Mouse (Mus musculus) midbrain, embryonic 12.5 days (tissue): Measurements from ENCODE around the gene Nphs2. TPM values are rescaled to one million over a fixed set of nuclear protein-coding genes. Genes with fewer than 3 reads are reported as not detected.
"Not testable (repeated sequence)": the region's sequence is repeated elsewhere in the genome, so short reads cannot be mapped to it uniquely, and the experiment has no call there.

Experiments used
- ATAC-seq: fragments of 200-750 bp; cut with Nextera tagmentation; 2 replicates; pipeline ENCODE4 v1.8.0; 2017; ENCODE audit warnings: low read depth, moderate TSS enrichment, moderate library complexity; ENCODE audit not compliant: low FRiP score
- H3K27ac ChIP-seq: fragments of 300-500 bp; sonication (generic); replicated peaks from 2 replicates; pipeline ENCODE4 v1.5.1; 2016; ENCODE audit warnings: mild to moderate bottlenecking
- H3K27me3 ChIP-seq: fragments of 300-500 bp; sonication (generic); 2 replicates; pipeline ENCODE4 v1.6.1; 2016; ENCODE audit warnings: mild to moderate bottlenecking
- H3K36me3 ChIP-seq: fragments of 300-500 bp; sonication (generic); 2 replicates; pipeline ENCODE4 v1.6.1; 2016
- H3K4me1 ChIP-seq: fragments of 300-500 bp; sonication (generic); 2 replicates; pipeline ENCODE4 v1.6.1; 2016
- H3K4me2 ChIP-seq: fragments of 300-500 bp; sonication (generic); replicated peaks from 2 replicates; pipeline ENCODE4 v1.6.1; 2016; ENCODE audit warnings: mild to moderate bottlenecking, moderate library complexity
- H3K4me3 ChIP-seq: fragments of 300-500 bp; sonication (generic); 2 replicates; pipeline ENCODE4 v1.5.1; 2016; ENCODE audit warnings: mild to moderate bottlenecking
- H3K9ac ChIP-seq: fragments of 300-500 bp; sonication (generic); replicated peaks from 2 replicates; pipeline ENCODE4 v1.6.1; 2016; ENCODE audit warnings: mild to moderate bottlenecking, moderate library complexity
- H3K9me3 ChIP-seq: fragments of 300-500 bp; sonication (generic); 2 replicates; pipeline ENCODE4 v1.6.1; 2016; ENCODE audit warnings: mild to moderate bottlenecking
- WGBS: fragments of 180-500 bp; shearing (Covaris S2); methylation state at CpG from one replicate; pipeline ENCODE4 v1.1.7; 2016; 5-methylcytosine and 5-hydroxymethylcytosine counted together
- polyA plus RNA-seq: library from polyadenylated mRNA; unstranded; fragments of >200 nt; fragmentation: Nextera tagmentation; extraction: Ambion mirVana; gene quantifications from 2 replicates; pipeline ENCODE4 v1.2.1, GENCODE M21; 2016

Gene Nphs2
- polyA plus RNA-seq: 0.18 and 0.40 TPM in 2 replicates

DNA sequence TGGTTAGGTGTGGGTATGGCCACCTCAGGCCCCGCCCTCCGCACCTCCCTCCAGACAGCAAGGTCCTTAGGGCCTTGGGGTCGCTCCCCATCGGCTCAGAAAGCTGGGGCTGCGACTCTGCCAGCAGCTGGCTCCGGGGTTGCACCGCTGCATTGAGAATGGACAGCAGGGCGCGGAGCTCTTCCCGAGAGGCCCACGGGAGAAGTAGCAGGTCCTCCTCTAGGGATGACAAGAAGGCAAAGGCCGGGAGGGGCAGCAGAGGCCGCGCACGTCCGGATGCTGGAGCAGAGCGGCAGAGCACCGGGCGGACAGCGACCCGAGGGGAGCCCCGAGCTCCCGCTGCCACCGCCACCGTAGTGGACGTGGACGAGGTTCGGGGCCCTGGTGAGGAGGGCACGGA lies at the start of gene Nphs2:
Nphs2 (plus strand) TSS at position 98 of the 400 bp plus-strand sequence.
- Histone ChIP-seq H3K9ac (no peak within 1 kb of the TSS), H3K4me3 (peak within 1 kb of the TSS; percentile 33), H3K9me3 (no peaks in the 10 kb centered on the region), H3K27me3 (peaks cover 47% of the 10 kb centered on the region), H3K36me3 (no peaks in the 10 kb centered on the region), H3K4me2 (peak within 1 kb of the TSS; percentile 53), H3K4me1 (peaks cover 6% of the 10 kb centered on the region), H3K27ac (no peak within 1 kb of the TSS)
- no peak for ATAC-seq
- WGBS: 3% methylated on average over 29 of the region's 29 CpGs

GRCm38 (mm10) chr1:156263352-156263751 lies 47.2 kb upstream of the Nphs2 start:
- no peaks in the 10 kb centered on the region for H3K9me3 ChIP-seq
- no peak overlapping the region for H3K4me2 ChIP-seq
- no peak for ATAC-seq
- no peak overlapping the region for H3K9ac ChIP-seq
- 43% methylated on average over 2 of the region's 2 CpGs for WGBS
- no peaks in the 10 kb centered on the region for H3K27me3 ChIP-seq
- no peak overlapping the region for H3K27ac ChIP-seq
- H3K4me1 ChIP-seq: no peaks in the 10 kb centered on the region
- no peak overlapping the region for H3K4me3 ChIP-seq
- no peaks in the 10 kb centered on the region for H3K36me3 ChIP-seq

DNA sequence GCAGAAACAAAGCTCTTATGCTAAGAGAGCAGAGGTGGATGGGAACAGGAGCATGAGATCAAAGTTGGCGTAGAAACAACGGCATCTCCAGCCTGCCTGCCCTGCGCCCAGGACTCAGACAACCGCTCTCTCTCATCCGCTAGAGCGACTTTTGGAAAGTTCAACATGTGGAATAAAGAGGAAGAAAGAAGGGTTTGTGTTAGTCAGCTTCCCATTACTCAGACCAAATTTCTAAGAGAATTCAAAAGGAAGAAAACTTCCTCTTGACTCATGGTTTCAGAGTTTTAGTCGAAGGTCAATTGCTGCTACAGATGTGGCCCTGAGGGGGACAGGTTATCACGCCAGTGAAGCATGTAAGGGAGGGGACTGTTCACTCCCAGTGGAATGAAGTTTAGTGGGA lies 46.6 kb upstream of the Nphs2 start:
- 88% methylated on average over 8 of the region's 8 CpGs for WGBS
- no peak overlapping the region for H3K4me2 ChIP-seq
- H3K27me3 ChIP-seq: no peaks in the 10 kb centered on the region
- H3K9ac ChIP-seq: no peak overlapping the region
- H3K27ac ChIP-seq: no peak overlapping the region
- 0 out of 2 replicates have a peak, but pooled peaks cover 2% of the 10 kb centered on the region for H3K4me1 ChIP-seq
- no peaks in the 10 kb centered on the region for H3K36me3 ChIP-seq
- no peak for ATAC-seq
- no peaks in the 10 kb centered on the region for H3K9me3 ChIP-seq
- H3K4me3 ChIP-seq: no peak overlapping the region

DNA sequence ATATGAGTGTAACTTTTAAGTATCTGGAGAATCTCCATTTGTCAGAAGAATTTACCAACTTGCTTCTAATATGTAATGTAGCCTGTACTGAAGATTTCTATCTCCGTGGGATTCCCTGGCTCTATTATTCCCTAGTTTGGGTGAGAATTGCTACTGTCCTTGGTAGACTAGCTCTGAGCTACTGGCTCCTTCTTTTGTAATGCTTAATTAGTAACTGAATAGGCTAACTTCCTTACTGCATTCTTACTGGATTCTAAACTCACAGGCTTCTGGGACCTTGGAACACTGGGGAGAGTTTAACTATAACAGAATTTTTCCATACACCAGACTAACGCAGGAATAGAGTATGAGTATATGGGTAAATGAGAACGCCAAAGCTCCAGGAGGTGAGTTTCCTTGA lies 42.0 kb upstream of the Nphs2 start:
- 29% methylated on average over 3 of the region's 3 CpGs for WGBS
- not testable (repeated sequence) for H3K4me2 ChIP-seq, H3K4me3 ChIP-seq, H3K9me3 ChIP-seq, H3K27me3 ChIP-seq, H3K27ac ChIP-seq, H3K36me3 ChIP-seq, H3K9ac ChIP-seq, ATAC-seq, H3K4me1 ChIP-seq

DNA sequence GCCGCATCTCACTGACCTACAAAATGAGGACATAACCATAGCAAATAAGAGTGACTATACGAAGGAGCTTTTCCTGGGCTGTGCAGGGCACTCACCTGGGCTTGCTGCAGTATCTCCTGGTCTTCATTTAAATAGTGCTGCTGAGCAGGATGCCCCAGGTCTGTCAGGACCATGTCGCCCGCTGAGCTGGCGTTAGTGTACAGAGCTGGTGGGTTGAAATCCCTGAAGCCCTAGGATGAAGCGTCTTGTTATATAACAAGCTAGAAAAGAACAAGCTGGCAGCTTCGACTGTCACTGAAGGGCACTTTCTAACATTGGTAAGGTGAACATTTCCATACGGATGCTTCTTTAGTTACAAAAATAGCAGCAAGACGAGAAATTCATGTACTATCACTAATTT lies 40.1 kb upstream of the Nphs2 start:
- H3K9me3 ChIP-seq: no peaks in the 10 kb centered on the region
- H3K27ac ChIP-seq: no peak overlapping the region
- H3K4me1 ChIP-seq: 0 out of 2 replicates have a peak, but pooled peaks cover 2% of the 10 kb centered on the region
- no peak overlapping the region for H3K9ac ChIP-seq
- H3K4me2 ChIP-seq: no peak overlapping the region
- no peak for ATAC-seq
- H3K27me3 ChIP-seq: no peaks in the 10 kb centered on the region; the same call in 1 of the 2 replicates
- H3K4me3 ChIP-seq: no peak overlapping the region
- 83% methylated on average over 9 of the region's 9 CpGs for WGBS
- H3K36me3 ChIP-seq: no peaks in the 10 kb centered on the region

- Histone ChIP-seq H3K27ac (no peak overlapping the region), H3K9me3 (no peaks in the 10 kb centered on the region), H3K4me1 (0 out of 2 replicates have a peak, but pooled peaks cover 2% of the 10 kb centered on the region), H3K27me3 (no peaks in the 10 kb centered on the region; the same call in 1 of the 2 replicates), H3K4me3 (no peak overlapping the region), H3K36me3 (no peaks in the 10 kb centered on the region), H3K4me2 (no peak overlapping the region), H3K9ac (no peak overlapping the region)
- no peak for ATAC-seq
- WGBS: 42% methylated on average over 5 of the region's 5 CpGs
Observed at GRCm38 (mm10) chr1:156271654-156272053, 38.9 kb upstream of the Nphs2 start.

DNA sequence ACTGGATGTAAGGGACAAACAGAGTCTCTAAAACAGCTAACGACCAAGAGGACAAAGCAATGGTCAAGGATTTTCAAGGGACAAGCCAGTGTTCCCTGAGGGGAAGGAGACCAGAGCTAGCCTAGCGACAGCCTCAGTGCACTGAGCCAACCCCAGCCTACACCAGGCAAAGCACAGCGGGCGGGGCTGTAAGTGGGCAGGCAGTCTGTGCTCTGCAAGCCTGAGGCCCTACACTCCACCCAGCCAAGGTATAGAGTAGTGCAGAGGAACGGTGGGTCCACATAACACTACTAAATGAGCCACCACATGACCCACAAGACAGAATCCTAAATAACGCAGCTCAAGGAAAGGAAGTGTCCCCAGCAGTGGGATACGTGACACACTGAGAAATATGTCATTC lies 36.9 kb upstream of the Nphs2 start:
- Histone ChIP-seq H3K36me3 (no peaks in the 10 kb centered on the region), H3K4me1 (no peaks in the 10 kb centered on the region), H3K4me2 (no peak overlapping the region), H3K27me3 (no peaks in the 10 kb centered on the region; the same call in 1 of the 2 replicates), H3K27ac (no peak overlapping the region), H3K9ac (no peak overlapping the region), H3K4me3 (no peak overlapping the region), H3K9me3 (no peaks in the 10 kb centered on the region)
- 68% methylated on average over 7 of the region's 7 CpGs for WGBS
- no peak for ATAC-seq

GRCm38 (mm10) chr1:156280131-156280530 lies 30.4 kb upstream of the Nphs2 start:
- Histone ChIP-seq H3K4me3 (no peak overlapping the region), H3K9ac (no peak overlapping the region), H3K27ac (no peak overlapping the region), H3K36me3 (no peaks in the 10 kb centered on the region), H3K27me3 (no peaks in the 10 kb centered on the region; the same call in 1 of the 2 replicates), H3K4me1 (no peaks in the 10 kb centered on the region), H3K4me2 (no peak overlapping the region), H3K9me3 (no peaks in the 10 kb centered on the region)
- WGBS: 85% methylated on average over 7 of the region's 7 CpGs
- no peak for ATAC-seq

DNA sequence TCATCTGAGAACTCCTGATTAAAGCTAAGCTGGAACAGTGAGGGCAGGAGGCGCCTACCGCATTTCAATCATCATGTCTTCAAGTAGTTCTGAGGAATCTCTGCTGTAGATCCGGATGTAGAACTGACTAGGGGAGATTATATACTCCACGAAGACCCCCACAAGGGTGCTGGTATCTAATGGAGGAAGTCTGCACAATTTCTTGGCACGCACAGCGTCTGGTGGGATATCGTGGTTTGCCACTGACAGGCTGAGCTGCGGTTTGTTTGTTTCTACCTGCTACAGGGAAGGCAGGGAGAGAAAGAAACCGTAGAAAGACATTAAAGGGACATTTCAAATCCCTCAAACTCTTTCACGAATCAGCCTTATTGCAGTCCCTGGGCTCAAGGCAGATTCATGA lies 26.3 kb upstream of the Nphs2 start:
- no peak for ATAC-seq
- Histone ChIP-seq H3K27me3 (no peaks in the 10 kb centered on the region; the same call in 1 of the 2 replicates), H3K4me1 (no peaks in the 10 kb centered on the region), H3K4me3 (no peak overlapping the region), H3K9ac (no peak overlapping the region), H3K4me2 (no peak overlapping the region), H3K9me3 (no peaks in the 10 kb centered on the region), H3K27ac (no peak overlapping the region), H3K36me3 (no peaks in the 10 kb centered on the region)
- 85% methylated on average over 10 of the region's 10 CpGs for WGBS

DNA sequence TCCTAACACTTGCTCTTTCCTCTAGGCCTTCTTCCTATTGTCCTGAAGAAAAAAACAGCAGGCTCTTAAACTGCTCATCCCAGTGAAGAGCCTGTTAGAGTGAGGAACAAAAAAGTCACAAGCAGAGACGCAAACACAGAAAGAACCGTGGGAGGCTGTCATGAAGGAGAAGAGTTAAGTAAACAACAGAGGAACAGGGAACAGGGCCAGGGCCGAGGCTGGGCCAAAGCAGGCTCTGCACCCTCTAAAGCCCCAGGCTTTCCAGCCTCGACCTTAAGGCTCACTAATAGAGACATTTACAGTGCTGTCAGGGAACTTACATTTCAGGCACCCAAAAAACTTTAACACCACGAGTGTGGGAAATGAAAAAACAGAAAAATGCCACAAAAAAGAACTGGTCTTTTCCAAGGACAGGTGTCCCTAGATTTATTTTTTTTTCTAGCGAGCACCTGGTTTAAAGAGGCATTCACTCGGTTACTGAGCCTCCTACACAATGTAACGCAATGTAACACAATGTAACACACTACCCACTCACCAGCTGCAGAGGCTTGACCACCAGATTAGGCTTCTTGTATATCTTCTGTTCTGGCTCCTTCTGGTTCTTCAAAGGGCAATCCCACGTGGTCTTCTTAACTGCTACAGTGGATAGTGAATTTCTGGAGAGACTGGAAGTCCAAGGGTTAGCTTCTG lies 25.5 kb upstream of the Nphs2 start:
- WGBS: 46% methylated on average over 9 of the region's 9 CpGs
- Histone ChIP-seq H3K4me3 (no peak overlapping the region), H3K9me3 (no peaks in the 10 kb centered on the region), H3K27me3 (no peaks in the 10 kb centered on the region; the same call in 1 of the 2 replicates), H3K36me3 (no peaks in the 10 kb centered on the region), H3K4me1 (no peaks in the 10 kb centered on the region), H3K27ac (no peak overlapping the region), H3K4me2 (no peak overlapping the region), H3K9ac (no peak overlapping the region)
- no peak for ATAC-seq

GRCm38 (mm10) chr1:156285541-156285896 lies 25.0 kb upstream of the Nphs2 start:
- no peak overlapping the region for H3K9ac ChIP-seq
- no peak overlapping the region for H3K4me3 ChIP-seq
- 83% methylated on average over 5 of the region's 5 CpGs for WGBS
- H3K4me1 ChIP-seq: no peaks in the 10 kb centered on the region
- H3K4me2 ChIP-seq: no peak overlapping the region
- H3K36me3 ChIP-seq: no peaks in the 10 kb centered on the region
- ATAC-seq: no peak
- H3K9me3 ChIP-seq: no peaks in the 10 kb centered on the region
- no peak overlapping the region for H3K27ac ChIP-seq
- H3K27me3 ChIP-seq: no peaks in the 10 kb centered on the region; the same call in 1 of the 2 replicates

DNA sequence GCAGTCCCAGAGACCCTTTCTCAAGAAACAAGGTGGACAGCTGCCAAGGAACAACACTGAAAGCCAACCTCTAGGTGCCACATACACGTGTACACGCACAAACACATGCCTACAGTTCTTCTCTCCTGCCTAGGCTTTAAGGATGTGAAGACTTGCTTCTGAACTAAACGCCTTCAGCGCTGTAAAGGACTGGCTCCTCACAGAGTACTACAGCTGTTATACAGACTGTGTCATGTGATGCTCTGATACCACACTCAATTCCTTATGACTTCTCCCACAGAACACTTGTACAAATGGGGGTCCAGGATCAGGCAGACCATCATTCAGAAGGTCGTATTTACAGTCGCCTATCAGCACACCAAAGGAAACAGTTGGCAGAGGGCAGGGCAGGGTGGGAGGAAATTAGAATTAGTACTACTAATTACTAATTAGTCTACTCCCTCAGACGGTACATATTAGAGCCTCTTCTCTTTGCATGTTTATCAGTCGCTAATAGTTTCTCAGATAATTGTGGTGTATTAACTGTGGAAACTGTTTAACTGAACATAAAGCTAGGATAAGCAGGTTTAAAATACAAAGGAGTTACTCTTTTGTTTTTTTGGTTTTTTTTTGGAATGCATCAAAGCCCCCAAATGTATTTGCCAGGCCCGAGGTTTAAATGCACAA lies 21.8 kb upstream of the Nphs2 start:
- H3K4me1 ChIP-seq: no peaks in the 10 kb centered on the region
- ATAC-seq: no peak
- no peak overlapping the region for H3K4me3 ChIP-seq
- no peak overlapping the region for H3K4me2 ChIP-seq
- H3K36me3 ChIP-seq: no peaks in the 10 kb centered on the region
- H3K27me3 ChIP-seq: no peaks in the 10 kb centered on the region; the same call in 1 of the 2 replicates
- WGBS: 89% methylated on average over 9 of the region's 9 CpGs
- no peaks in the 10 kb centered on the region for H3K9me3 ChIP-seq
- no peak overlapping the region for H3K27ac ChIP-seq
- H3K9ac ChIP-seq: no peak overlapping the region
